ENCODE assay signal across 9 mouse cellular contexts in the genomic region with DNA sequence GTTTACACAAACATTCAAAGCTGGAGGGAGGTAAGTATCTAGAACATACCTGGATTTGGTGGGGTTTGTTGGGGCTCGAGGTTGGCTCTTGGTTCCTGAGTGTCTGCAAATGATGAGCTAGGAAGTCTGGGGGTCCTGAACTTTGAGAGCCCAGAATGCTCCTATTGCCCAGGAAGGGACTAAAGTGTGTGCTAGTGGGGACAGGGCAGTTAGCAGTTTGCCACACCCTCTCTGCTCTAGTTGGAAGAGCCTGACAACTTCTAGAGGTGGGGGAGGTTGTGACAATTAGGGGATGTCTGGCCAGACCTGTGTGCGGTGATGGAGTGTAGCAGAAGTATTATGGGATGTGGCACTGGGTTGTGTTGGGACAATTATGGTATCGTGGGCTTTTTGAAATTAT. TPM values are rescaled to one million over a fixed set of nuclear protein-coding genes. Genes with fewer than 3 reads are reported as not detected.
DNase-seq lines count a peak whose midpoint lies in the region; ATAC-seq lines count a peak whose summit lies in the region.
"Had no signal": no experiment of that assay in that cellular context is flagged by ENCODE, and none has a peak within 500 bp of the region (broad histone marks: within the 10 kb centered on the region; RNA-seq: fewer than 3 reads in every experiment).

No protein-coding gene starts in this region.

- no peaks in the 10 kb centered on the region for H3K9me3 ChIP-seq in heart, embryonic 15.5 days (replicated peaks)
- no peaks in the 10 kb centered on the region for H3K9me3 ChIP-seq in embryonic facial prominence, embryonic 10.5 days
- no peaks in the 10 kb centered on the region for H3K9me3 ChIP-seq in hindbrain, embryonic 15.5 days
- no peaks in the 10 kb centered on the region for H3K9me3 ChIP-seq in midbrain, embryonic 14.5 days (ENCODE audit: control insufficient read depth, low read length)

- H3K27ac ChIP-seq in heart, embryonic 15.5 days: peak overlapping the region; percentile 94
- H3K27ac ChIP-seq in embryonic facial prominence, embryonic 10.5 days (replicated peaks): peak overlapping the region; percentile 96; the same call in 1 of the 2 replicates
- peak overlapping the region; percentile 93 for H3K27ac ChIP-seq in hindbrain, embryonic 15.5 days (replicated peaks)
- H3K27ac ChIP-seq in midbrain, embryonic 14.5 days (replicated peaks; ENCODE audit: low read depth, low read length): peak overlapping the region; percentile 95

- ATAC-seq in heart, embryonic 15.5 days (replicated peaks; ENCODE audit: insufficient number of reproducible peaks, insufficient read depth, low FRiP score, low read depth): no peak
- no peak; the same call in 1 of the 2 replicates for ATAC-seq in hindbrain, embryonic 15.5 days (ENCODE audit: low FRiP score, low read depth)
- no peak for ATAC-seq in midbrain, embryonic 14.5 days (ENCODE audit: low FRiP score, low TSS enrichment)

- H3K4me3 ChIP-seq in heart, embryonic 15.5 days: no peak overlapping the region
- H3K4me3 ChIP-seq in embryonic facial prominence, embryonic 10.5 days: peak overlapping the region; percentile 100; the same call in 1 of the 2 replicates
- no peak overlapping the region for H3K4me3 ChIP-seq in hindbrain, embryonic 15.5 days
- H3K4me3 ChIP-seq in midbrain, embryonic 14.5 days (replicated peaks; ENCODE audit: low read depth, low read length): no peak overlapping the region

- no peaks in the 10 kb centered on the region for H3K36me3 ChIP-seq in heart, embryonic 15.5 days
- peaks cover 27% of the 10 kb centered on the region for H3K36me3 ChIP-seq in embryonic facial prominence, embryonic 10.5 days (replicated peaks)
- H3K36me3 ChIP-seq in hindbrain, embryonic 15.5 days: peaks cover 1% of the 10 kb centered on the region; the same call in 1 of the 2 replicates
- peaks cover 22% of the 10 kb centered on the region for H3K36me3 ChIP-seq in midbrain, embryonic 14.5 days (ENCODE audit: control insufficient read depth, insufficient read depth, low read length)

- WGBS in heart, embryonic 15.5 days: 45% methylated on average over 3 of the region's 3 CpGs
- WGBS in embryonic facial prominence, embryonic 10.5 days: 70% methylated on average over 3 of the region's 3 CpGs
- 53% methylated on average over 3 of the region's 3 CpGs for WGBS in hindbrain, embryonic 15.5 days
- WGBS in midbrain, embryonic 14.5 days: 71% methylated on average over 3 of the region's 3 CpGs

- no peak overlapping the region for H3K9ac ChIP-seq in heart, embryonic 15.5 days
- no peak overlapping the region for H3K9ac ChIP-seq in hindbrain, embryonic 15.5 days
- H3K9ac ChIP-seq in midbrain, embryonic 14.5 days (replicated peaks; ENCODE audit: low read length): no peak overlapping the region

- H3K4me1 ChIP-seq in heart, embryonic 15.5 days (replicated peaks): peaks cover 43% of the 10 kb centered on the region
- peaks cover 55% of the 10 kb centered on the region for H3K4me1 ChIP-seq in embryonic facial prominence, embryonic 10.5 days
- peaks cover 44% of the 10 kb centered on the region for H3K4me1 ChIP-seq in hindbrain, embryonic 15.5 days (replicated peaks)
- peaks cover 41% of the 10 kb centered on the region for H3K4me1 ChIP-seq in midbrain, embryonic 14.5 days (ENCODE audit: control insufficient read depth, insufficient read depth, low read length)

- H3K4me2 ChIP-seq in heart, embryonic 15.5 days: no peak overlapping the region
- no peak overlapping the region for H3K4me2 ChIP-seq in hindbrain, embryonic 15.5 days
- no peak overlapping the region for H3K4me2 ChIP-seq in midbrain, embryonic 14.5 days (ENCODE audit: low read length)

- DNase-seq in heart, adult 8-10 months (ENCODE audit: low spot score): no peak
- DNase-seq in embryonic facial prominence, embryonic 10.5 days (ENCODE audit: low spot score): no peak
- DNase-seq in midbrain, embryonic 14.5 days: no peak
- no peak for DNase-seq in ovary, postnatal 10 days (ENCODE audit: low spot score)
- DNase-seq in frontal cortex, postnatal 36 days (ENCODE audit: low spot score in 2 of 2): no peak
- DNase-seq in spleen, postnatal 14 days (ENCODE audit: low spot score in 2 of 2): no peak
- DNase-seq: layer of hippocampus, postnatal 36 days had no signal

- no peaks in the 10 kb centered on the region for H3K27me3 ChIP-seq in heart, embryonic 15.5 days
- no peaks in the 10 kb centered on the region for H3K27me3 ChIP-seq in embryonic facial prominence, embryonic 10.5 days (replicated peaks; ENCODE audit: low read depth, poor library complexity, severe bottlenecking)
- no peaks in the 10 kb centered on the region for H3K27me3 ChIP-seq in hindbrain, embryonic 15.5 days
- no peaks in the 10 kb centered on the region for H3K27me3 ChIP-seq in midbrain, embryonic 14.5 days (ENCODE audit: control insufficient read depth, insufficient read depth, low read length)

RNA-seq across cellular contexts. Expression of gene Chd4, which starts 0.9 kb away (rescaled TPM):
- polyA plus RNA-seq in heart, embryonic 15.5 days (2015; fragmentation: Nextera tagmentation; extraction: Ambion mirVana): 61.1 and 63.4 TPM in 2 replicates
- total RNA-seq in heart, adult 8-10 months (2022): 100 to 1,000 TPM; 100 to 126 (median 113) TPM
- polyA plus RNA-seq in embryonic facial prominence, embryonic 10.5 days (2016; fragmentation: Nextera tagmentation; extraction: Ambion mirVana): 102 and 105 TPM in 2 replicates
- polyA plus RNA-seq in hindbrain, embryonic 15.5 days (2015; fragmentation: Nextera tagmentation; extraction: Ambion mirVana): 90.3 and 93.1 TPM in 2 replicates
- 70.7 and 90.6 TPM in 2 replicates for polyA plus RNA-seq in midbrain, embryonic 14.5 days (2014; fragmentation: Nextera tagmentation; extraction: Ambion mirVana)

RNA-seq across cellular contexts. Expression of gene Lpar5, which starts 27.1 kb away (rescaled TPM):
- polyA plus RNA-seq in heart, embryonic 15.5 days (2015; fragmentation: Nextera tagmentation; extraction: Ambion mirVana): 0.35 and 0.90 TPM in 2 replicates
- 1 to 10 TPM in 1 of 4 experiments, not detected in 3; 1.6 TPM for total RNA-seq in heart, adult 8-10 months (2022)
- 0.10 and 0.21 TPM in 2 replicates for polyA plus RNA-seq in embryonic facial prominence, embryonic 10.5 days (2016; fragmentation: Nextera tagmentation; extraction: Ambion mirVana)
- 0.54 and 1.0 TPM in 2 replicates for polyA plus RNA-seq in hindbrain, embryonic 15.5 days (2015; fragmentation: Nextera tagmentation; extraction: Ambion mirVana)
- 0.45 and 0.77 TPM in 2 replicates for polyA plus RNA-seq in midbrain, embryonic 14.5 days (2014; fragmentation: Nextera tagmentation; extraction: Ambion mirVana)

RNA-seq across cellular contexts. Expression of gene Nop2, which starts 36.9 kb away (rescaled TPM):
- polyA plus RNA-seq in heart, embryonic 15.5 days (2015; fragmentation: Nextera tagmentation; extraction: Ambion mirVana): 35.0 and 43.6 TPM in 2 replicates
- 10 to 100 TPM; 16.5 to 21.5 (median 20.3) TPM for total RNA-seq in heart, adult 8-10 months (2022)
- polyA plus RNA-seq in embryonic facial prominence, embryonic 10.5 days (2016; fragmentation: Nextera tagmentation; extraction: Ambion mirVana): 94.1 and 99.4 TPM in 2 replicates
- polyA plus RNA-seq in hindbrain, embryonic 15.5 days (2015; fragmentation: Nextera tagmentation; extraction: Ambion mirVana): 47.7 and 49.7 TPM in 2 replicates
- polyA plus RNA-seq in midbrain, embryonic 14.5 days (2014; fragmentation: Nextera tagmentation; extraction: Ambion mirVana): 42.7 and 46.3 TPM in 2 replicates

RNA-seq across cellular contexts. Expression of gene Acrbp, which starts 45.4 kb away (rescaled TPM):
- 5.2 and 7.1 TPM in 2 replicates for polyA plus RNA-seq in heart, embryonic 15.5 days (2015; fragmentation: Nextera tagmentation; extraction: Ambion mirVana)
- 1 to 10 TPM; 1.5 to 2.6 (median 2.2) TPM for total RNA-seq in heart, adult 8-10 months (2022)
- 15.9 and 17.8 TPM in 2 replicates for polyA plus RNA-seq in embryonic facial prominence, embryonic 10.5 days (2016; fragmentation: Nextera tagmentation; extraction: Ambion mirVana)
- 19.1 and 20.9 TPM in 2 replicates for polyA plus RNA-seq in hindbrain, embryonic 15.5 days (2015; fragmentation: Nextera tagmentation; extraction: Ambion mirVana)
- polyA plus RNA-seq in midbrain, embryonic 14.5 days (2014; fragmentation: Nextera tagmentation; extraction: Ambion mirVana): 16.3 and 16.7 TPM in 2 replicates

RNA-seq across cellular contexts. Expression of gene Iffo1, which starts 50.2 kb away (rescaled TPM):
- polyA plus RNA-seq in heart, embryonic 15.5 days (2015; fragmentation: Nextera tagmentation; extraction: Ambion mirVana): 9.7 and 13.4 TPM in 2 replicates
- 10 to 100 TPM in 2 of 4 experiments, 1 to 10 TPM in 2; 5.2 to 11.9 (median 9.4) TPM for total RNA-seq in heart, adult 8-10 months (2022)
- polyA plus RNA-seq in embryonic facial prominence, embryonic 10.5 days (2016; fragmentation: Nextera tagmentation; extraction: Ambion mirVana): 11.0 and 11.1 TPM in 2 replicates
- polyA plus RNA-seq in hindbrain, embryonic 15.5 days (2015; fragmentation: Nextera tagmentation; extraction: Ambion mirVana): 22.1 and 23.7 TPM in 2 replicates
- 15.8 and 18.2 TPM in 2 replicates for polyA plus RNA-seq in midbrain, embryonic 14.5 days (2014; fragmentation: Nextera tagmentation; extraction: Ambion mirVana)
